ENCODE assay signal across 7 mouse cellular contexts in genomic region chr6:67102014-67102413, GRCm38 (mm10).
DNase-seq lines count a peak whose midpoint lies in the region; ATAC-seq lines count a peak whose summit lies in the region.

No protein-coding gene starts in this region.

- H3K36me3 ChIP-seq in liver, embryonic 12.5 days = no peaks in the 10 kb centered on the region
- no peaks in the 10 kb centered on the region for H3K36me3 ChIP-seq in liver, embryonic 11.5 days (ENCODE audit: control insufficient read depth, insufficient read depth, low read length)
- no peaks in the 10 kb centered on the region for H3K36me3 ChIP-seq in limb, embryonic 10.5 days

- ATAC-seq in liver, embryonic 12.5 days = peak; percentile 52; the same call in 1 of the 2 replicates
- ATAC-seq in liver, embryonic 11.5 days (replicated peaks; ENCODE audit: low FRiP score) = no peak
- peak; percentile 84 for ATAC-seq in granulocyte monocyte progenitor cell, adult 5-6 weeks (replicated peaks; ENCODE audit: poor library complexity, severe bottlenecking)

- H3K4me1 ChIP-seq in liver, embryonic 12.5 days = peaks cover 6% of the 10 kb centered on the region; the same call in 1 of the 2 replicates
- H3K4me1 ChIP-seq in liver, embryonic 11.5 days (replicated peaks; ENCODE audit: control insufficient read depth, insufficient read depth, low read length) = no peaks in the 10 kb centered on the region; the same call in 1 of the 2 replicates
- peaks cover 6% of the 10 kb centered on the region; the same call in 1 of the 2 replicates for H3K4me1 ChIP-seq in limb, embryonic 10.5 days

- H3K4me3 ChIP-seq in liver, embryonic 12.5 days = no peak overlapping the region
- H3K4me3 ChIP-seq in liver, embryonic 11.5 days (ENCODE audit: low read depth, low read length) = no peak overlapping the region
- H3K4me3 ChIP-seq in limb, embryonic 10.5 days = no peak overlapping the region

- WGBS in liver, embryonic 12.5 days (ENCODE audit: insufficient replicate concordance) = 69% methylated on average over 4 of the region's 4 CpGs
- 71% methylated on average over 4 of the region's 4 CpGs for WGBS in liver, embryonic 11.5 days
- 92% methylated on average over 4 of the region's 4 CpGs for WGBS in limb, embryonic 10.5 days

- H3K27me3 ChIP-seq in liver, embryonic 12.5 days (replicated peaks) = 0 out of 2 replicates have a peak, but pooled peaks cover 5% of the 10 kb centered on the region
- H3K27me3 ChIP-seq in liver, embryonic 11.5 days (replicated peaks; ENCODE audit: control insufficient read depth, insufficient read depth, low read length) = 0 out of 2 replicates have a peak, but pooled peaks cover 5% of the 10 kb centered on the region
- no peaks in the 10 kb centered on the region for H3K27me3 ChIP-seq in limb, embryonic 10.5 days (ENCODE audit: low read depth, poor library complexity, severe bottlenecking)

- H3K9ac ChIP-seq in liver, embryonic 12.5 days = no peak overlapping the region
- H3K9ac ChIP-seq in liver, embryonic 11.5 days (ENCODE audit: low read depth, low read length) = no peak overlapping the region

- no peak overlapping the region for H3K27ac ChIP-seq in liver, embryonic 12.5 days
- H3K27ac ChIP-seq in liver, embryonic 11.5 days (ENCODE audit: low read depth, low read length) = no peak overlapping the region
- H3K27ac ChIP-seq in limb, embryonic 10.5 days = no peak overlapping the region

- no peaks in the 10 kb centered on the region for H3K9me3 ChIP-seq in liver, embryonic 12.5 days (replicated peaks)
- H3K9me3 ChIP-seq in liver, embryonic 11.5 days (ENCODE audit: control insufficient read depth, low read length) = no peaks in the 10 kb centered on the region
- H3K9me3 ChIP-seq in limb, embryonic 10.5 days (replicated peaks) = no peaks in the 10 kb centered on the region

- no peak overlapping the region for H3K4me2 ChIP-seq in liver, embryonic 12.5 days
- H3K4me2 ChIP-seq in liver, embryonic 11.5 days = no peak overlapping the region

- DNase-seq in liver, embryonic 11.5 days (ENCODE audit: low spot score) = no peak
- DNase-seq in brain, adult 2 months (ENCODE audit: low read depth, low spot score) = peak; percentile 65
- DNase-seq in kidney, postnatal 25 days = peak; percentile 72 to 77
- DNase-seq in testis, postnatal 10 days (ENCODE audit: low spot score) = peak; percentile 56
- no peak for DNase-seq in limb, embryonic 10.5 days (ENCODE audit: low spot score)

Comparison
In these comparisons a context has a peak if more than half of its experiments do, and no peak if none do; other contexts are left out.
1. DNase-seq: peak in brain, adult 2 months (single experiment), kidney, postnatal 25 days (2 of 2) and testis, postnatal 10 days (single experiment); none in liver, embryonic 11.5 days (single experiment) and limb, embryonic 10.5 days (single experiment).